Comparison of ENCODE assay signal across 11 mouse cellular contexts in genomic region chr9:120989806-120990700, GRCm38 (mm10).
DNase-seq lines count a peak whose midpoint lies in the region; ATAC-seq and TF ChIP-seq lines count a peak whose summit lies in the region.
"Had no signal": no experiment of that assay in that cellular context is flagged by ENCODE, and none has a peak within 500 bp of the region (broad histone marks: within the 10 kb centered on the region; RNA-seq: fewer than 3 reads in every experiment).

No protein-coding gene starts in this region.

- no peak overlapping the region for H3K27ac ChIP-seq in kidney, embryonic 16.5 days (ENCODE audit: low read length)
- H3K27ac ChIP-seq in kidney, adult 2 months (ENCODE audit: insufficient read depth, low read depth, low read length), result no peak overlapping the region
- H3K27ac ChIP-seq in midbrain, embryonic 16.5 days (ENCODE audit: low read length), result peak overlapping the region; percentile 12; the same call in 1 of the 2 replicates
- H3K27ac ChIP-seq in midbrain, embryonic 15.5 days, result no peak overlapping the region
- peak overlapping the region; percentile 22; the same call in 1 of the 2 replicates for H3K27ac ChIP-seq in intestine, embryonic 15.5 days
- H3K27ac ChIP-seq: gastrocnemius, adult 2 months; heart, embryonic 15.5 days; liver, embryonic 14.5 days had no signal

- no peak overlapping the region for H3K4me2 ChIP-seq in kidney, embryonic 16.5 days (replicated peaks; ENCODE audit: low read depth, low read length)
- H3K4me2 ChIP-seq in midbrain, embryonic 16.5 days (ENCODE audit: low read length), result no peak overlapping the region
- H3K4me2 ChIP-seq in midbrain, embryonic 15.5 days, result no peak overlapping the region
- H3K4me2 ChIP-seq in intestine, embryonic 15.5 days (replicated peaks), result no peak overlapping the region
- H3K4me2 ChIP-seq: heart, embryonic 15.5 days had no signal

- TF ChIP-seq POLR2A in kidney, adult 2 months (IDR thresholded peaks at IDR 0.05; ENCODE audit: low read depth, low read length), result no peak

- H3K27me3 ChIP-seq in kidney, embryonic 16.5 days (ENCODE audit: insufficient read depth, low read length), result no peaks in the 10 kb centered on the region
- H3K27me3 ChIP-seq in kidney, adult 2 months (replicated peaks; ENCODE audit: control insufficient read depth, insufficient read depth, low read length), result no peaks in the 10 kb centered on the region
- H3K27me3 ChIP-seq in midbrain, embryonic 16.5 days (ENCODE audit: control insufficient read depth, insufficient read depth, low read depth, low read length), result no peaks in the 10 kb centered on the region
- no peaks in the 10 kb centered on the region for H3K27me3 ChIP-seq in midbrain, embryonic 15.5 days (replicated peaks)
- H3K27me3 ChIP-seq in intestine, embryonic 15.5 days (replicated peaks), result no peaks in the 10 kb centered on the region
- H3K27me3 ChIP-seq: heart, embryonic 15.5 days had no signal

- no peaks in the 10 kb centered on the region for H3K9me3 ChIP-seq in kidney, embryonic 16.5 days (ENCODE audit: low read length)
- no peaks in the 10 kb centered on the region for H3K9me3 ChIP-seq in midbrain, embryonic 16.5 days (replicated peaks; ENCODE audit: control insufficient read depth, low read length, poor library complexity, severe bottlenecking)
- no peaks in the 10 kb centered on the region for H3K9me3 ChIP-seq in midbrain, embryonic 15.5 days
- no peaks in the 10 kb centered on the region for H3K9me3 ChIP-seq in intestine, embryonic 15.5 days
- H3K9me3 ChIP-seq: heart, embryonic 15.5 days had no signal

- peaks cover 21% of the 10 kb centered on the region for H3K4me1 ChIP-seq in kidney, embryonic 16.5 days (ENCODE audit: insufficient read depth, low read length)
- peaks cover 10% of the 10 kb centered on the region for H3K4me1 ChIP-seq in kidney, adult 2 months (ENCODE audit: control insufficient read depth, insufficient read depth, low read length)
- peaks cover 38% of the 10 kb centered on the region for H3K4me1 ChIP-seq in midbrain, embryonic 16.5 days (ENCODE audit: control insufficient read depth, insufficient read depth, low read length)
- H3K4me1 ChIP-seq in midbrain, embryonic 15.5 days, result peaks cover 54% of the 10 kb centered on the region
- peaks cover 27% of the 10 kb centered on the region; the same call in 1 of the 2 replicates for H3K4me1 ChIP-seq in intestine, embryonic 15.5 days (replicated peaks)

- DNase-seq in kidney, adult 2 months, result no peak
- DNase-seq in embryo, embryonic 9.5 days (ENCODE audit: extremely low spot score), result no peak
- no peak for DNase-seq in natural killer cell, adult 2 months (ENCODE audit: low spot score in 2 of 2)
- DNase-seq: adrenal gland, postnatal 14 days; gastrocnemius, adult 2 months had no signal

- no peak overlapping the region for H3K9ac ChIP-seq in kidney, embryonic 16.5 days (replicated peaks; ENCODE audit: low read length)
- peak overlapping the region; percentile 11; the same call in 1 of the 2 replicates for H3K9ac ChIP-seq in midbrain, embryonic 16.5 days (ENCODE audit: low read depth, low read length)
- no peak overlapping the region for H3K9ac ChIP-seq in midbrain, embryonic 15.5 days
- no peak overlapping the region for H3K9ac ChIP-seq in intestine, embryonic 15.5 days
- H3K9ac ChIP-seq: heart, embryonic 15.5 days; liver, embryonic 14.5 days had no signal

- 56% methylated on average over 15 of the region's 15 CpGs for WGBS in kidney, embryonic 16.5 days
- 79% methylated on average over 15 of the region's 15 CpGs for WGBS in kidney, adult 2 months
- WGBS in midbrain, embryonic 16.5 days, result 36% methylated on average over 15 of the region's 15 CpGs
- 38% methylated on average over 15 of the region's 15 CpGs for WGBS in midbrain, embryonic 15.5 days
- WGBS in intestine, embryonic 15.5 days, result 59% methylated on average over 15 of the region's 15 CpGs

- H3K4me3 ChIP-seq in kidney, embryonic 16.5 days (ENCODE audit: low read length), result no peak overlapping the region
- H3K4me3 ChIP-seq in kidney, adult 2 months (ENCODE audit: insufficient read depth, low read depth, low read length), result no peak overlapping the region
- H3K4me3 ChIP-seq in midbrain, embryonic 16.5 days (ENCODE audit: low read depth, low read length), result no peak overlapping the region
- no peak overlapping the region for H3K4me3 ChIP-seq in midbrain, embryonic 15.5 days
- H3K4me3 ChIP-seq in intestine, embryonic 15.5 days (replicated peaks), result no peak overlapping the region
- H3K4me3 ChIP-seq: gastrocnemius, adult 2 months; heart, embryonic 15.5 days had no signal

- 0 out of 2 replicates have a peak, but pooled peaks have one; percentile 55 for ATAC-seq in kidney, embryonic 16.5 days (ENCODE audit: low FRiP score, low TSS enrichment)
- no peak for ATAC-seq in midbrain, embryonic 16.5 days
- ATAC-seq in midbrain, embryonic 15.5 days (replicated peaks), result no peak
- ATAC-seq in intestine, embryonic 15.5 days, result no peak

- H3K36me3 ChIP-seq in kidney, embryonic 16.5 days (ENCODE audit: insufficient read depth, low read length), result no peaks in the 10 kb centered on the region
- H3K36me3 ChIP-seq in kidney, adult 2 months (ENCODE audit: control insufficient read depth, insufficient read depth, low read length), result no peaks in the 10 kb centered on the region
- no peaks in the 10 kb centered on the region for H3K36me3 ChIP-seq in midbrain, embryonic 16.5 days (ENCODE audit: control insufficient read depth, insufficient read depth, low read length)
- no peaks in the 10 kb centered on the region for H3K36me3 ChIP-seq in midbrain, embryonic 15.5 days (replicated peaks)
- H3K36me3 ChIP-seq in intestine, embryonic 15.5 days, result no peaks in the 10 kb centered on the region
- H3K36me3 ChIP-seq: heart, embryonic 15.5 days had no signal

- no peak for TF ChIP-seq CTCF in kidney, adult 2 months (conservative IDR thresholded peaks at IDR 0.05; ENCODE audit: insufficient read depth, insufficient read length, low read depth, low read length)

Comparison
In these comparisons a context has a peak if more than half of its experiments do, and no peak if none do; other contexts are left out.
1. H3K27ac ChIP-seq: peak in midbrain, embryonic 16.5 days (single experiment) and intestine, embryonic 15.5 days (single experiment); none in kidney, embryonic 16.5 days (single experiment), kidney, adult 2 months (single experiment) and midbrain, embryonic 15.5 days (single experiment).